9 mouse cellular contexts compared by ENCODE assay signal in the genomic region with DNA sequence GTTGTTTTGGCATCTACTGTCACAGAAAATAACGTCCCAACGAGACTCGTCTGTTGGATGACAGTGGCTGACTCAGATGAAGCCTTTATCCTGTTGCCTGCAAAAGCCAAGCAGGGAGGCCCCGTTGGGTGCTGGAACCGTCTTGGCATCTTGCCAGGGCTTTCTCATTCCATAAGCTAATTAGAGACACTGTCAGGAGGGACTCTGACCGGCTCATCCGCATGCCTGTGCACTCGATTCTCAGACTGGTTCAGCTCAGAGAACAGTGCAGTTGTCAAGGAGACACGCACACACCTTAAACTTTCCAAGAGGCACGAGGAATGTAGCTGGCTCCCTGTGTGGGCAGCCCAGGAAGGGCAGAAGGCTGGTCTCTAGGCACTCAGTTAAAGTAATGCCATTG.
A peak's percentile ranks its signal among the peaks of the same experiment; 100 is the strongest.
DNase-seq lines count a peak whose midpoint lies in the region; ATAC-seq lines count a peak whose summit lies in the region.
"Had no signal": no experiment of that assay in that cellular context is flagged by ENCODE, and none has a peak within 500 bp of the region (broad histone marks: within the 10 kb centered on the region; RNA-seq: fewer than 3 reads in every experiment).

No protein-coding gene starts in this region.

- intact Hi-C loops in left cerebral cortex, postnatal 25 days (cut with DNase I) = no loop called here

- peak overlapping the region; percentile 9; the same call in 1 of the 2 replicates for H3K4me2 ChIP-seq in heart, embryonic 11.5 days
- no peak overlapping the region for H3K4me2 ChIP-seq in hindbrain, embryonic 13.5 days

- ATAC-seq in heart, embryonic 11.5 days (replicated peaks; ENCODE audit: insufficient number of reproducible peaks, low FRiP score, low TSS enrichment) = peak; percentile 44; the same call in 1 of the 2 replicates
- ATAC-seq in hindbrain, embryonic 13.5 days (ENCODE audit: low FRiP score) = peak; percentile 79
- no peak for ATAC-seq in megakaryocyte, adult 5-6 weeks (ENCODE audit: poor library complexity, severe bottlenecking)
- no peak for ATAC-seq in cerebellum, adult (ENCODE audit: insufficient number of reproducible peaks, low FRiP score, low TSS enrichment)

- no peaks in the 10 kb centered on the region for H3K9me3 ChIP-seq in heart, embryonic 11.5 days (replicated peaks; ENCODE audit: control insufficient read depth, low read length)
- H3K9me3 ChIP-seq in hindbrain, embryonic 13.5 days = no peaks in the 10 kb centered on the region

- no peaks in the 10 kb centered on the region for H3K36me3 ChIP-seq in heart, embryonic 11.5 days (ENCODE audit: control insufficient read depth, insufficient read depth, low read length)
- no peaks in the 10 kb centered on the region for H3K36me3 ChIP-seq in hindbrain, embryonic 13.5 days

- no peak overlapping the region for H3K4me3 ChIP-seq in heart, embryonic 11.5 days (ENCODE audit: low read depth, low read length)
- H3K4me3 ChIP-seq in hindbrain, embryonic 13.5 days = no peak overlapping the region

- H3K27me3 ChIP-seq in heart, embryonic 11.5 days (ENCODE audit: control insufficient read depth, insufficient read depth, low read length) = no peaks in the 10 kb centered on the region
- peaks cover 45% of the 10 kb centered on the region for H3K27me3 ChIP-seq in hindbrain, embryonic 13.5 days

- peaks cover 27% of the 10 kb centered on the region for H3K4me1 ChIP-seq in heart, embryonic 11.5 days (ENCODE audit: control insufficient read depth, insufficient read depth, low read length)
- peaks cover 50% of the 10 kb centered on the region for H3K4me1 ChIP-seq in hindbrain, embryonic 13.5 days (replicated peaks)

- no peak for DNase-seq in heart, adult 9 months (ENCODE audit: low spot score in 2 of 2)
- peak; percentile 54 for DNase-seq in ZHBTc4 (ENCODE audit: low read depth, low spot score)
- peak; percentile 43 to 51 for DNase-seq in left cerebral cortex, postnatal 25 days (ENCODE audit: low spot score in 2 of 2)
- DNase-seq in right cerebral cortex, postnatal 4 days = peak; percentile 57

- no peak overlapping the region for H3K9ac ChIP-seq in heart, embryonic 11.5 days (ENCODE audit: low read depth, low read length)
- H3K9ac ChIP-seq in hindbrain, embryonic 13.5 days = 0 out of 2 replicates have a peak overlapping the region, but pooled peaks have one; percentile 25

- peak overlapping the region; percentile 54; the same call in 1 of the 2 replicates for H3K27ac ChIP-seq in heart, embryonic 11.5 days (ENCODE audit: low read depth, low read length)
- H3K27ac ChIP-seq in hindbrain, embryonic 13.5 days = peak overlapping the region; percentile 58
- H3K27ac ChIP-seq: macrophage had no signal

- WGBS in heart, embryonic 11.5 days (ENCODE audit: insufficient replicate concordance) = 25% methylated on average over 10 of the region's 10 CpGs
- WGBS in hindbrain, embryonic 13.5 days = 27% methylated on average over 10 of the region's 10 CpGs

Comparison
In these comparisons a context has a peak if more than half of its experiments do, and no peak if none do; other contexts are left out.
1. ATAC-seq: peak in heart, embryonic 11.5 days (single experiment) and hindbrain, embryonic 13.5 days (single experiment); none in megakaryocyte, adult 5-6 weeks (single experiment) and cerebellum, adult (single experiment).
2. DNase-seq: peak in ZHBTc4 (single experiment), left cerebral cortex, postnatal 25 days (2 of 2) and right cerebral cortex, postnatal 4 days (single experiment); none in heart, adult 9 months (0 of 2).